Mouse (Mus musculus) myocyte (in vitro differentiated cells): ENCODE results near the gene Sdr9c7. TPM values are rescaled to one million over a fixed set of nuclear protein-coding genes. Genes with fewer than 3 reads are reported as not detected.

Source experiments
- H3K27me3 ChIP-seq: one replicate; pipeline ENCODE4 v1.6.1; 2011; ENCODE audit not compliant: control insufficient read depth, insufficient read depth, insufficient read length
- H3K36me3 ChIP-seq: one replicate; pipeline ENCODE4 v1.6.1; 2011; ENCODE audit not compliant: control insufficient read depth, insufficient read depth
- H3K4me2 ChIP-seq: one replicate; pipeline ENCODE4 v1.6.1; 2011; ENCODE audit warnings: low read depth, control low read depth
- H3K4me3 ChIP-seq: one replicate; pipeline ENCODE4 v1.5.1; 2011; ENCODE audit warnings: mild to moderate bottlenecking, control low read depth, moderate library complexity
- H3K79me2 ChIP-seq: one replicate; pipeline ENCODE4 v1.6.1; 2011; ENCODE audit not compliant: control insufficient read depth, insufficient read depth
- H3ac ChIP-seq: one replicate; pipeline ENCODE4 v1.6.1; 2011; ENCODE audit not compliant: control insufficient read depth, insufficient read length
- CEBPB ChIP-seq: IDR thresholded peaks from 2 replicates; pipeline ENCODE4 v1.6.1; 2011; ENCODE audit warnings: mild to moderate bottlenecking, moderate library complexity; ENCODE audit not compliant: poor library complexity, insufficient read depth, severe bottlenecking
- E2F4 ChIP-seq: IDR thresholded peaks from one replicate; pipeline ENCODE4 v1.6.1; 2011; ENCODE audit warnings: mild to moderate bottlenecking, control low read depth, moderate library complexity; ENCODE audit not compliant: insufficient read depth
- MAX ChIP-seq: IDR thresholded peaks from one replicate; pipeline ENCODE4 v1.6.1; 2011; ENCODE audit warnings: low read depth, mild to moderate bottlenecking, control low read depth
- MYOD1 ChIP-seq, 3 experiments: IDR thresholded peaks; one replicate each; pipeline ENCODE4 v1.6.1; 2011; ENCODE audit warnings: control low read depth in 2 of 3, low read depth in 2 of 3, mild to moderate bottlenecking in 2 of 3, moderate library complexity in 1 of 3; ENCODE audit not compliant: insufficient read length in 2 of 3, control insufficient read depth in 1 of 3
- MYOG ChIP-seq, 3 experiments: IDR thresholded peaks; one replicate each; pipeline ENCODE4 v1.6.1; 2011; ENCODE audit warnings: control low read depth in 2 of 3, low read depth in 2 of 3, mild to moderate bottlenecking in 2 of 3; ENCODE audit not compliant: insufficient read length in 2 of 3, control insufficient read depth in 1 of 3, insufficient read depth in 1 of 3
- POLR2A ChIP-seq: IDR thresholded peaks from one replicate; pipeline ENCODE4 v1.6.1; 2011; ENCODE audit warnings: low read depth, mild to moderate bottlenecking, control low read depth, moderate library complexity; ENCODE audit not compliant: insufficient read length
- POLR2AphosphoS2 ChIP-seq: IDR thresholded peaks from one replicate; pipeline ENCODE4 v1.6.1; 2011; ENCODE audit warnings: low read depth, control low read depth; ENCODE audit not compliant: insufficient read length
- REST ChIP-seq: IDR thresholded peaks from one replicate; pipeline ENCODE4 v1.6.1; 2011; ENCODE audit warnings: mild to moderate bottlenecking, control low read depth, moderate library complexity; ENCODE audit not compliant: insufficient read depth, insufficient read length
- SRF ChIP-seq: IDR thresholded peaks from one replicate; pipeline ENCODE4 v1.6.1; 2011; ENCODE audit warnings: low read depth; ENCODE audit not compliant: control insufficient read depth, insufficient read length
- TCF12 ChIP-seq: IDR thresholded peaks from one replicate; pipeline ENCODE4 v1.6.1; 2011; ENCODE audit warnings: mild to moderate bottlenecking, control low read depth; ENCODE audit not compliant: poor library complexity, insufficient read depth, severe bottlenecking
- TCF3 ChIP-seq: IDR thresholded peaks from one replicate; pipeline ENCODE4 v1.6.1; 2011; ENCODE audit warnings: low read depth, control low read depth; ENCODE audit not compliant: insufficient read length
- USF1 ChIP-seq: IDR thresholded peaks from one replicate; pipeline ENCODE4 v1.6.1; 2011; ENCODE audit warnings: low read depth, mild to moderate bottlenecking, control low read depth, moderate library complexity
- polyA plus RNA-seq: library from polyadenylated mRNA; unstranded; fragments of >200 nt; fragmentation: generic; extraction: Trizol; gene quantifications from one replicate; pipeline ENCODE4 v1.2.1, GENCODE M21; 2012; ENCODE audit warnings: missing spikeins

Sdr9c7 gene
- not detected for polyA plus RNA-seq

DNA sequence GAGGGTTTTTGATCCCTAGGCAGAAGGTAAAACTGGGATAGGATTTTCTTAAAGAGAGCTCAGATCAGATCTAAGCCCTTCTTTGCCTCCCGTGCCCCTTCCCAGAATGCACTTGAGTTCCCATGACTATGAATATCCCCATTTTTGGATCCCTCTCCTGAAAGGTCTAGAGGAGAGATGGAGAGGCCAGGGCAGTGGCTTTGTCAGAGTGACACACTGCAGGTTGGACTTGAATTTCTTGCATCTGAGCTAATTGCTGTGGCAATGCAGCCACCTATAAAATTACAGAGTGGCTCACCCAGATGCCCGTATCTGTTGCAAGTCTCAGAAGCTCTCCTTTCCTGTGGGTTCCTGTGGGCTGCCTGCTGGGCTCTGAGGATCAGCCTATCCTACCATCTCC, at the start of gene Sdr9c7:
Gene Sdr9c7, plus strand, starts transcription at position 301 of the 400 bp plus-strand sequence.
- no peak within 1 kb of the TSS for H3K4me3 ChIP-seq
- no peak within 1 kb of the TSS for H3ac ChIP-seq
- TF ChIP-seq MYOG (IDR thresholded peaks at IDR 0.05; ENCODE audit: control insufficient read depth in 1 of 3, insufficient read depth in 1 of 3, insufficient read length in 2 of 3, low read depth in 2 of 3) (no peak), MAX (no peak), TCF12 (no peak), SRF (no peak), USF1 (no peak), POLR2A (no peak), POLR2AphosphoS2 (no peak), TCF3 (no peak), REST (no peak), MYOD1 (IDR thresholded peaks at IDR 0.05; ENCODE audit: control insufficient read depth in 1 of 3, insufficient read length in 2 of 3, low read depth in 2 of 3) (no peak), CEBPB (no peak), E2F4 (no peak)
- H3K36me3 ChIP-seq = no peaks in the 10 kb centered on the region
- no peak within 1 kb of the TSS for H3K4me2 ChIP-seq
- H3K27me3 ChIP-seq = peaks cover 72% of the 10 kb centered on the region
- no peaks in the 10 kb centered on the region for H3K79me2 ChIP-seq

DNA sequence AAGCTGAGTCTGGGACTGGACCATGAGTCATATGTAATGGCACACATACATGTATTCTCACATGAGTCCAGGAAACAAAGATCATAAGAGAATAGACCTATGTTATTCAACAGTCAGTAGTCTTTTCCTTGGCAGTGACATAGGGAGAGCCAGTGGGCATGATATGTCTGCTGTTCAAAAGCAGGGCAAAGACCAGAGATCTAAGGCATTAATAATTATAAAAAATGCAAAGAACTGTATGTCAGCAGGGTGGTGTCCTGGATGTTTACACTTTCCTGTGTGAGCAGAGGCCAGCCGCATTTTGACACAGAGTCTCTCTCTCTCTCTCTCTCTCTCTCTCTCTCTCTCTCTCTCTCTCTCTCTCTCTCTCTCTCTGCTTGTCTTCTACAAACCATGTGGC, 48.7 kb upstream of the Sdr9c7 start, which contains the start of gene Rdh19:
Gene Rdh19, plus strand, starts transcription at position 301 of the 400 bp plus-strand sequence.
- no peak for TF ChIP-seq MYOD1 (IDR thresholded peaks at IDR 0.05; ENCODE audit: control insufficient read depth in 1 of 3, insufficient read length in 2 of 3, low read depth in 2 of 3)
- no peak for TF ChIP-seq TCF12
- TF ChIP-seq TCF3 = no peak
- TF ChIP-seq REST = no peak
- TF ChIP-seq USF1 = no peak
- TF ChIP-seq POLR2A = no peak
- TF ChIP-seq MAX = no peak
- no peak for TF ChIP-seq CEBPB
- no peak for TF ChIP-seq MYOG (IDR thresholded peaks at IDR 0.05; ENCODE audit: control insufficient read depth in 1 of 3, insufficient read depth in 1 of 3, insufficient read length in 2 of 3, low read depth in 2 of 3)
- no peak for TF ChIP-seq SRF
- no peak for TF ChIP-seq POLR2AphosphoS2
- TF ChIP-seq E2F4 = no peak
- H3K79me2 ChIP-seq = no peaks in the 10 kb centered on the region
- H3K4me2 ChIP-seq = no peak within 1 kb of the TSS
- H3K27me3 ChIP-seq = peaks cover 17% of the 10 kb centered on the region
- no peaks in the 10 kb centered on the region for H3K36me3 ChIP-seq
- H3K4me3 ChIP-seq = no peak within 1 kb of the TSS
- no peak within 1 kb of the TSS for H3ac ChIP-seq

DNA sequence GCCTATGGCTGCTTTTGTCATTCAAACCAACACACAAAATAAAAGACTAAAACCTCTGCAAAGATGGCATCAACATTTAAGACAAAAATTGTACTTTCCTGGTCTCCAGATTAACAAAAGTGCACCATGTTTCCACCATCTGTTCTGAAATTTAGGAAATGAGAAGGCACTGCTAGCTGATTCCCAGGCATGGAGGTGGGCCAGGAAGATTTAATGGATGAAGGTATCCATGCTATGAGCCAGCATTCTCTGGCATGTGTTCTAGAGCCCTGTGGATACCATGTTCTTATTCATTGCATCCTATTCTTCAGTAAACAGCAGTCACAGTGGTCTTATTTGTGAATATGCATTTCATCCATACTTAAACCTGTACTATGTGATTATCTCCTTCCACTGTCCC, 41.9 kb upstream of the Sdr9c7 start:
- Histone ChIP-seq H3K36me3 (no peaks in the 10 kb centered on the region), H3ac (no peak overlapping the region), H3K4me3 (no peak overlapping the region), H3K27me3 (peaks cover 14% of the 10 kb centered on the region), H3K4me2 (no peak overlapping the region), H3K79me2 (no peaks in the 10 kb centered on the region)
- TF ChIP-seq MAX (no peak), TCF12 (no peak), REST (no peak), E2F4 (no peak), MYOD1 (IDR thresholded peaks at IDR 0.05; ENCODE audit: control insufficient read depth in 1 of 3, insufficient read length in 2 of 3, low read depth in 2 of 3) (no peak), USF1 (no peak), POLR2AphosphoS2 (no peak)

- Histone ChIP-seq H3K4me2 (no peak overlapping the region), H3K36me3 (no peaks in the 10 kb centered on the region), H3K4me3 (no peak overlapping the region), H3ac (no peak overlapping the region), H3K79me2 (no peaks in the 10 kb centered on the region), H3K27me3 (peaks cover 19% of the 10 kb centered on the region)
- TF ChIP-seq MYOD1 (IDR thresholded peaks at IDR 0.05; ENCODE audit: control insufficient read depth in 1 of 3, insufficient read length in 2 of 3, low read depth in 2 of 3) (no peak), TCF3 (no peak), SRF (no peak), MYOG (IDR thresholded peaks at IDR 0.05; ENCODE audit: control insufficient read depth in 1 of 3, insufficient read depth in 1 of 3, insufficient read length in 2 of 3, low read depth in 2 of 3) (no peak)
Observed at GRCm38 (mm10) chr10:127864931-127865330, 33.4 kb upstream of the Sdr9c7 start.

DNA sequence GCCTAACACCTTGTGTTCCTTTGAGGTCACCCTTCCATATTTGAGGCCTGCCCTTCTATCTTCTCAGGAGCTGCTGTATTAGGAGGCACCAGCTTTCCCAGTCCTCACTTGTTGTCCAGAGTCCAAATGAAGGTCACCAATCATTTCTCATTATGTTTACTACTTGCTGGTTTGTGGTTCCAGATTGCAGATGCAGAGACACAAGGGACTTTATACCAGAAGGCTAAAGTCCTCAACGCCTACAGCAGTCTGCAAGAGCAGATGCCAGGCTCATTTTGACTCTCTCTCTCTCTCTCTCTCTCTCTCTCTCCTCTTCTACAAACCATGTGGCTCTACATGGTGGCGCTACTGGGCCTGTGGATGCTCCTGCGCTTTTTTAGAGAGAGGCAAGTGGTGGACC, 32.1 kb upstream of the Sdr9c7 start, which contains the start of gene Rdh16f2:
Gene Rdh16f2, plus strand, starts transcription at position 243 of the 400 bp plus-strand sequence.
- H3ac ChIP-seq = no peak within 1 kb of the TSS
- TF ChIP-seq USF1 = no peak
- no peaks in the 10 kb centered on the region for H3K79me2 ChIP-seq
- no peak within 1 kb of the TSS for H3K4me2 ChIP-seq
- H3K27me3 ChIP-seq = peaks cover 11% of the 10 kb centered on the region
- H3K36me3 ChIP-seq = no peaks in the 10 kb centered on the region
- H3K4me3 ChIP-seq = no peak within 1 kb of the TSS
